Mouse (Mus musculus) small intestine, adult 2 months (tissue): Measurements from ENCODE around the gene Spem2.

Source experiments
- CTCF ChIP-seq: fragments of 200-500 bp; IDR thresholded peaks from 2 replicates; pipeline ENCODE4 v1.5.1; 2012; ENCODE audit warnings: low read depth, mild to moderate bottlenecking, control low read depth, inconsistent platforms, low read length, moderate library complexity, mixed read lengths; ENCODE audit not compliant: insufficient replicate concordance, insufficient read length; ENCODE audit errors: extremely low read depth
- POLR2A ChIP-seq: fragments of 200-500 bp; IDR thresholded peaks from 2 replicates; pipeline ENCODE4 v1.6.1; 2012; ENCODE audit warnings: low read depth, mild to moderate bottlenecking, control low read depth, inconsistent platforms, low read length, moderate library complexity

DNA sequence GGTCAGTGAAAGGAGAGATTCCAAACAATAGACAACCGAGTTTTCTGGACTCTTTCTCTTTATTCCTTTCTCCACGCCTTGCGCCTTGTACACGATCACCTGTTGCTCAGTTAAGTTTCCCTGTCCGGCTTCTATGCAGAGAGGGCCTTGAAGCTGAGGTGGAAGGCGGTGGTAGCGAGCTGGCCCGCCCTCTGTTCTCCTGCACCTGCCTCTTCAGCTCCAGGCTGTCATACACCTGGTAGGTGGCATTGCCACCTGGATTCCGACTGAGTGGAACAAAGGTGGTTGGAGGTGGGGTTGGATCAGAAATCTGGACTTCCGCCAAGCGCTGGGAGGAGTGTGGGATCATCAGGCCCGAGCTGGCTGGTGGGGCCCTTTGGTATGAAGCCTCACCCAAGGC is 1.7 kb downstream of the Spem2 start:
- TF ChIP-seq CTCF: no peak
- TF ChIP-seq POLR2A: no peak
